Mouse (Mus musculus) hindbrain, embryonic 10.5 days (tissue): Measurements from ENCODE around the gene Olfr1441. TPM values are rescaled to one million over a fixed set of nuclear protein-coding genes. Genes with fewer than 3 reads are reported as not detected.

Experiments
- DNase-seq: peaks from one replicate; pipeline ENCODE4 v3.0.0-alpha.2; 2017; ENCODE audit warnings: low spot score
- H3K27ac ChIP-seq: fragments of 300-500 bp; sonication (generic); 2 replicates; pipeline ENCODE4 v1.5.1; 2016; ENCODE audit warnings: mild to moderate bottlenecking, moderate library complexity
- H3K27me3 ChIP-seq: fragments of 300-500 bp; sonication (generic); 2 replicates; pipeline ENCODE4 v1.6.1; 2016; ENCODE audit warnings: mild to moderate bottlenecking; ENCODE audit not compliant: poor library complexity, insufficient read depth, severe bottlenecking
- H3K36me3 ChIP-seq: fragments of 300-500 bp; sonication (generic); 2 replicates; pipeline ENCODE4 v1.6.1; 2016; ENCODE audit warnings: mild to moderate bottlenecking, moderate library complexity
- H3K4me1 ChIP-seq: fragments of 300-500 bp; sonication (generic); replicated peaks from 2 replicates; pipeline ENCODE4 v1.6.1; 2016; ENCODE audit warnings: mild to moderate bottlenecking
- H3K4me3 ChIP-seq: fragments of 300-500 bp; sonication (generic); 2 replicates; pipeline ENCODE4 v1.5.1; 2016; ENCODE audit warnings: mild to moderate bottlenecking, moderate library complexity
- H3K9me3 ChIP-seq: fragments of 300-500 bp; sonication (generic); 2 replicates; pipeline ENCODE4 v1.6.1; 2016; ENCODE audit warnings: mild to moderate bottlenecking, moderate library complexity
- WGBS: fragments of 180-500 bp; shearing (Covaris S2); methylation state at CpG from one replicate; pipeline ENCODE4 v1.1.7; 2016; 5-methylcytosine and 5-hydroxymethylcytosine counted together
- polyA plus RNA-seq: library from polyadenylated mRNA; unstranded; fragments of >200 nt; fragmentation: Nextera tagmentation; extraction: Ambion mirVana; gene quantifications from 2 replicates; pipeline ENCODE4 v1.2.1, GENCODE M21; 2016

The Olfr1441 gene
- polyA plus RNA-seq, 1 experiment from 2014 or later: not detected

- Histone ChIP-seq H3K4me3 (no peak overlapping the region), H3K27me3 (no peaks in the 10 kb centered on the region), H3K4me1 (no peaks in the 10 kb centered on the region), H3K9me3 (no peaks in the 10 kb centered on the region), H3K36me3 (no peaks in the 10 kb centered on the region), H3K27ac (no peak overlapping the region)
- WGBS: 49% methylated on average over 1 of the region's 1 CpGs
- DNase-seq: no peak
Measured at GRCm38 (mm10) chr19:12439581-12439980, 22.3 kb downstream of the Olfr1441 start.

GRCm38 (mm10) chr19:12440103-12440725 is 23.0 kb downstream of the Olfr1441 start:
- Histone ChIP-seq H3K36me3 (no peaks in the 10 kb centered on the region), H3K9me3 (no peaks in the 10 kb centered on the region), H3K4me3 (no peak overlapping the region), H3K27me3 (no peaks in the 10 kb centered on the region), H3K4me1 (no peaks in the 10 kb centered on the region), H3K27ac (no peak overlapping the region)
- no peak for DNase-seq
- 71% methylated on average over 5 of the region's 5 CpGs for WGBS

- Histone ChIP-seq H3K4me3 (no peak overlapping the region), H3K27me3 (no peaks in the 10 kb centered on the region), H3K36me3 (no peaks in the 10 kb centered on the region), H3K4me1 (no peaks in the 10 kb centered on the region), H3K27ac (no peak overlapping the region), H3K9me3 (no peaks in the 10 kb centered on the region)
- DNase-seq: no peak
- WGBS: 84% methylated on average over 4 of the region's 4 CpGs
Measured at GRCm38 (mm10) chr19:12442560-12442959, 25.3 kb downstream of the Olfr1441 start.

GRCm38 (mm10) chr19:12445014-12445413 is 27.8 kb downstream of the Olfr1441 start:
- no peaks in the 10 kb centered on the region for H3K27me3 ChIP-seq
- H3K27ac ChIP-seq: no peak overlapping the region
- DNase-seq: no peak
- no peaks in the 10 kb centered on the region for H3K9me3 ChIP-seq
- no peak overlapping the region for H3K4me3 ChIP-seq
- H3K4me1 ChIP-seq: no peaks in the 10 kb centered on the region
- H3K36me3 ChIP-seq: no peaks in the 10 kb centered on the region
- WGBS: 86% methylated on average over 3 of the region's 3 CpGs

- no peaks in the 10 kb centered on the region for H3K27me3 ChIP-seq
- no peaks in the 10 kb centered on the region for H3K9me3 ChIP-seq
- 88% methylated on average over 12 of the region's 12 CpGs for WGBS
- DNase-seq: no peak
- no peak overlapping the region for H3K27ac ChIP-seq
- H3K4me3 ChIP-seq: no peak overlapping the region
- no peaks in the 10 kb centered on the region for H3K36me3 ChIP-seq
- H3K4me1 ChIP-seq: no peaks in the 10 kb centered on the region
Measured at GRCm38 (mm10) chr19:12457401-12458066, 40.3 kb downstream of the Olfr1441 start.

- DNase-seq: no peak
- WGBS: 84% methylated on average over 4 of the region's 4 CpGs
- H3K4me1 ChIP-seq: peaks cover 4% of the 10 kb centered on the region; the same call in 1 of the 2 replicates
Measured at GRCm38 (mm10) chr19:12459516-12459915, 42.3 kb downstream of the Olfr1441 start.

GRCm38 (mm10) chr19:12460282-12461249 is 43.3 kb downstream of the Olfr1441 start, which contains the start of gene Mpeg1:
Gene Mpeg1 (plus strand): TSS chr19:12460779.
- no peak for DNase-seq
- WGBS: 84% methylated on average over 11 of the region's 11 CpGs
- peaks cover 4% of the 10 kb centered on the region; the same call in 1 of the 2 replicates for H3K4me1 ChIP-seq
- peaks cover 10% of the 10 kb centered on the region for H3K36me3 ChIP-seq
- H3K9me3 ChIP-seq: no peaks in the 10 kb centered on the region
- H3K27ac ChIP-seq: no peak within 1 kb of the TSS
- H3K4me3 ChIP-seq: no peak within 1 kb of the TSS
- no peaks in the 10 kb centered on the region for H3K27me3 ChIP-seq

More at GRCm38 (mm10) chr19:12459516-12459915, 42.3 kb downstream of the Olfr1441 start:
- H3K4me3 ChIP-seq: no peak overlapping the region
- H3K27me3 ChIP-seq: no peaks in the 10 kb centered on the region
- peaks cover under 1% of the 10 kb centered on the region; the same call in 1 of the 2 replicates for H3K36me3 ChIP-seq
- no peak overlapping the region for H3K27ac ChIP-seq
- H3K9me3 ChIP-seq: no peaks in the 10 kb centered on the region

GRCm38 (mm10) chr19:12462851-12463721 is 45.9 kb downstream of the Olfr1441 start:
- 66% methylated on average over 7 of the region's 7 CpGs for WGBS
- Histone ChIP-seq H3K27me3 (no peaks in the 10 kb centered on the region), H3K9me3 (no peaks in the 10 kb centered on the region), H3K4me1 (peaks cover 10% of the 10 kb centered on the region; the same call in 1 of the 2 replicates), H3K4me3 (no peak overlapping the region), H3K36me3 (peaks cover 35% of the 10 kb centered on the region), H3K27ac (peak overlapping the region; percentile 8; the same call in 1 of the 2 replicates)
- peak; percentile 2 for DNase-seq

- peaks cover 10% of the 10 kb centered on the region; the same call in 1 of the 2 replicates for H3K4me1 ChIP-seq
- no peaks in the 10 kb centered on the region for H3K9me3 ChIP-seq
- 0 out of 2 replicates have a peak overlapping the region, but pooled peaks have one; percentile 8 for H3K27ac ChIP-seq
- no peak overlapping the region for H3K4me3 ChIP-seq
- H3K27me3 ChIP-seq: no peaks in the 10 kb centered on the region
- 52% methylated on average over 1 of the region's 1 CpGs for WGBS
- DNase-seq: peak; percentile 3
- peaks cover 41% of the 10 kb centered on the region for H3K36me3 ChIP-seq
Measured at GRCm38 (mm10) chr19:12463722-12464035, 46.4 kb downstream of the Olfr1441 start.

GRCm38 (mm10) chr19:12464127-12464526 is 46.9 kb downstream of the Olfr1441 start:
- Histone ChIP-seq H3K27me3 (no peaks in the 10 kb centered on the region), H3K36me3 (peaks cover 45% of the 10 kb centered on the region), H3K27ac (peak overlapping the region; percentile 45; the same call in 1 of the 2 replicates), H3K9me3 (no peaks in the 10 kb centered on the region), H3K4me3 (no peak overlapping the region), H3K4me1 (peaks cover 10% of the 10 kb centered on the region; the same call in 1 of the 2 replicates)
- 83% methylated on average over 5 of the region's 5 CpGs for WGBS
- DNase-seq: peak; percentile 2

- WGBS: 85% methylated on average over 4 of the region's 4 CpGs
Measured at GRCm38 (mm10) chr19:12464674-12465073, 47.4 kb downstream of the Olfr1441 start.

More at GRCm38 (mm10) chr19:12464674-12465073, 47.4 kb downstream of the Olfr1441 start:
- no peak overlapping the region for H3K4me3 ChIP-seq
- H3K9me3 ChIP-seq: no peaks in the 10 kb centered on the region
- peaks cover 51% of the 10 kb centered on the region for H3K36me3 ChIP-seq
- peak; percentile 2 for DNase-seq
- H3K27me3 ChIP-seq: no peaks in the 10 kb centered on the region
- H3K27ac ChIP-seq: no peak overlapping the region
- H3K4me1 ChIP-seq: peaks cover 10% of the 10 kb centered on the region; the same call in 1 of the 2 replicates
